Mouse (Mus musculus) limb, embryonic 11.5 days (tissue): ENCODE measurements around the gene Olfr1390. TPM values are rescaled to one million over a fixed set of nuclear protein-coding genes. Genes with fewer than 3 reads are reported as not detected.
"Not testable (repeated sequence)": the region's sequence is repeated elsewhere in the genome, so short reads cannot be mapped to it uniquely, and the experiment has no call there.

Experiments used
- ATAC-seq: fragments of 200-750 bp; cut with Nextera tagmentation; 2 replicates; pipeline ENCODE4 v1.8.0; 2017; ENCODE audit warnings: low read depth; ENCODE audit not compliant: insufficient number of reproducible peaks, low FRiP score, low TSS enrichment
- DNase-seq: peaks from one replicate; pipeline ENCODE4 v3.0.0-alpha.2; 2015; ENCODE audit warnings: low spot score
- H3K27ac ChIP-seq: fragments of 300-500 bp; sonication (generic); replicated peaks from 2 replicates; pipeline ENCODE4 v1.5.1; 2014; ENCODE audit warnings: low read depth, mild to moderate bottlenecking, low read length
- H3K27me3 ChIP-seq: fragments of 300-500 bp; sonication (generic); 2 replicates; pipeline ENCODE4 v1.6.1; 2014; ENCODE audit warnings: mild to moderate bottlenecking, low read length, mixed read lengths; ENCODE audit not compliant: control insufficient read depth, insufficient read depth
- H3K36me3 ChIP-seq: fragments of 300-500 bp; sonication (generic); 2 replicates; pipeline ENCODE4 v1.6.1; 2014; ENCODE audit warnings: mild to moderate bottlenecking, low read length, moderate library complexity, mixed read lengths; ENCODE audit not compliant: control insufficient read depth, insufficient read depth
- H3K4me1 ChIP-seq: fragments of 300-500 bp; sonication (generic); 2 replicates; pipeline ENCODE4 v1.6.1; 2014; ENCODE audit warnings: low read length, mixed read lengths; ENCODE audit not compliant: control insufficient read depth, insufficient read depth
- H3K4me2 ChIP-seq: fragments of 300-500 bp; sonication (generic); 2 replicates; pipeline ENCODE4 v1.6.1; 2014; ENCODE audit warnings: low read depth, mild to moderate bottlenecking, moderate library complexity; ENCODE audit not compliant: severe bottlenecking
- H3K4me3 ChIP-seq: fragments of 300-500 bp; sonication (generic); 2 replicates; pipeline ENCODE4 v1.5.1; 2014; ENCODE audit warnings: low read depth, low read length
- H3K9ac ChIP-seq: fragments of 300-500 bp; sonication (generic); 2 replicates; pipeline ENCODE4 v1.6.1; 2014; ENCODE audit warnings: mild to moderate bottlenecking, low read length
- H3K9me3 ChIP-seq: fragments of 300-500 bp; sonication (generic); 2 replicates; pipeline ENCODE4 v1.6.1; 2016; ENCODE audit warnings: low read length; ENCODE audit not compliant: control insufficient read depth
- WGBS: fragments of 180-500 bp; shearing (Covaris S2); extraction: QIAGEN DNeasy Blood & Tissue Kit; methylation state at CpG from one replicate; pipeline ENCODE4 v1.1.7; 2014; 5-methylcytosine and 5-hydroxymethylcytosine counted together
- polyA plus RNA-seq: library from polyadenylated mRNA; unstranded; fragments of >200 nt; fragmentation: Nextera tagmentation; extraction: Ambion mirVana; gene quantifications from 2 replicates; pipeline ENCODE4 v1.2.1, GENCODE M21; 2014

Olfr1390 gene
- polyA plus RNA-seq, 1 experiment from 2014 or later = not detected

DNA sequence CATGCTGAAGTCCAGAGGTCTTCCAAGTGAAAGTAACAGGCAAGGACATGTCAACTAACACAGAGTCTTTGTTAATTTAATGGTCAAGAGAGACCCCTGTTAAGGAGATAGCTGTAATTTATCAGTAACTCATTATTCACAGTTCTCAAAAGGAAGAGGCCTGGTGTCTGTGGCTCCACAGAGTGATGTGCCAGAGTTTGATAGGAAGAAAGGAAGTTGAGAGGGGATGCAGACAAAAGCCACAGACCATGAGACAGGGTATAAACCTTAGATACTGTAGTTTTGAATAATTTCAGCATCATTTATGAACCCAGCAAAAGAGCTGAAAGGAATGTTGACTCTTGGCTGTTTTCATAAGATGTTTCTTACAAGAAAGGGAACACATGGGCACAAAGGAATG is 48.1 kb downstream of the Olfr1390 start:
- no peak for DNase-seq
- Histone ChIP-seq H3K27me3 (no peaks in the 10 kb centered on the region), H3K9ac (no peak overlapping the region), H3K4me2 (no peak overlapping the region), H3K4me3 (no peak overlapping the region), H3K9me3 (no peaks in the 10 kb centered on the region), H3K4me1 (no peaks in the 10 kb centered on the region), H3K36me3 (no peaks in the 10 kb centered on the region), H3K27ac (no peak overlapping the region)
- no peak for ATAC-seq

DNA sequence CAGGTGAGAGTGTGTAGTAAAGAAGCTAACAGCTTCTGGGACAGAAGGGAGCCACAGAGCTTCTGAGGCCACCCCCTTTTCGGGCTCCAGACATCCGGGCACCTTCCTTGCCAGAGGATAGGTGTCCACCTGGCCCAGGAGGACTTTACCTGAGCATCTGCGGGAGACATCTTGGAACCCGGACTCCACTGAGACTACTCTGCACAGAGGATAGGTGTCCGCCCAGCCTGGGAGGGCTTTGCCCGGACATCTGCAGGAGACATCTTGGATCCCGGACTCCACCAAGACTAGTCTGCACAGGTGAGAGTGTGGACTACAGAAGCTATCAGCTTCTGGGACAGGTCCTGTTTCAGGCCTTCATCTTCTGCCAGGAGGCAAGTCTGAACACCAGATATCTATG is 51.1 kb downstream of the Olfr1390 start:
- DNase-seq, H3K27ac ChIP-seq, H3K4me1 ChIP-seq, H3K4me3 ChIP-seq, H3K9ac ChIP-seq, H3K9me3 ChIP-seq, H3K27me3 ChIP-seq, H3K36me3 ChIP-seq, H3K4me2 ChIP-seq, ATAC-seq: not testable (repeated sequence)
- 92% methylated on average over 7 of the region's 7 CpGs for WGBS

Other genes with a start within 250 kb of the Olfr1390 start
- not detected in 2 replicates for gene Olfr1396, start 220.3 kb upstream of the Olfr1390 start, polyA plus RNA-seq
- not detected in 2 replicates for gene Olfr1395, start 192.9 kb upstream of the Olfr1390 start, polyA plus RNA-seq
- not detected in 2 replicates for gene Olfr1394, start 180.8 kb upstream of the Olfr1390 start, polyA plus RNA-seq
- 0.88 and 0.91 TPM in 2 replicates for gene Btnl9, start 148.0 kb upstream of the Olfr1390 start, polyA plus RNA-seq
- gene Zfp62, start 131.9 kb upstream of the Olfr1390 start, polyA plus RNA-seq = 54.1 and 58.0 TPM in 2 replicates
- gene Mgat1, start 91.0 kb upstream of the Olfr1390 start, polyA plus RNA-seq = 33.8 and 41.1 TPM in 2 replicates
- 0.06 TPM in 1 of 2 replicates, not detected in the other for gene Olfr1393, start 56.9 kb upstream of the Olfr1390 start, polyA plus RNA-seq
- gene Olfr1392, start 49.9 kb upstream of the Olfr1390 start, polyA plus RNA-seq = not detected in 2 replicates
- not detected in 2 replicates for gene Olfr10, start 30.4 kb upstream of the Olfr1390 start, polyA plus RNA-seq
- gene Olfr1391, start 12.4 kb upstream of the Olfr1390 start, polyA plus RNA-seq = not detected in 2 replicates
- not detected in 2 replicates for gene Olfr1389, start 87.9 kb downstream of the Olfr1390 start, polyA plus RNA-seq
- gene Olfr1388, start 101.4 kb downstream of the Olfr1390 start, polyA plus RNA-seq = 0.11 and 0.14 TPM in 2 replicates
- not detected in 2 replicates for gene Olfr1387, start 120.2 kb downstream of the Olfr1390 start, polyA plus RNA-seq
- not detected in 2 replicates for gene Olfr1386, start 129.9 kb downstream of the Olfr1390 start, polyA plus RNA-seq
- not detected in 2 replicates for gene Olfr1385, start 153.9 kb downstream of the Olfr1390 start, polyA plus RNA-seq
- gene Olfr1384, start 171.5 kb downstream of the Olfr1390 start, polyA plus RNA-seq = not detected in 2 replicates
- gene Olfr1383, start 184.5 kb downstream of the Olfr1390 start, polyA plus RNA-seq = not detected in 2 replicates
- not detected in 2 replicates for gene Olfr1382, start 193.1 kb downstream of the Olfr1390 start, polyA plus RNA-seq
- not detected in 2 replicates for gene Olfr1381, start 208.3 kb downstream of the Olfr1390 start, polyA plus RNA-seq
- not detected in 2 replicates for gene Olfr1380, start 221.7 kb downstream of the Olfr1390 start, polyA plus RNA-seq